Mouse (Mus musculus) liver, embryonic 14.5 days (tissue): Measurements from ENCODE around the gene 4931406P16Rik.
A peak's percentile ranks its signal among the peaks of the same experiment; 100 is the strongest.

Experiments used
- CTCF ChIP-seq: IDR thresholded peaks from 2 replicates; pipeline ENCODE4 v1.5.1; 2016; ENCODE audit warnings: antibody characterized with exemption, low read depth, control low read depth
- EP300 ChIP-seq: IDR thresholded peaks from 2 replicates; pipeline ENCODE4 v1.6.1; 2016; ENCODE audit warnings: antibody characterized with exemption, low read depth

- TF ChIP-seq CTCF: peak; percentile 79
- no peak for TF ChIP-seq EP300
These were observed 115.0 kb downstream of the 4931406P16Rik start for GRCm38 (mm10) chr7:34198346-34198745.
